Mouse (Mus musculus): ENCODE measurements around the gene Mgat5.

Mgat5 gene

DNA sequence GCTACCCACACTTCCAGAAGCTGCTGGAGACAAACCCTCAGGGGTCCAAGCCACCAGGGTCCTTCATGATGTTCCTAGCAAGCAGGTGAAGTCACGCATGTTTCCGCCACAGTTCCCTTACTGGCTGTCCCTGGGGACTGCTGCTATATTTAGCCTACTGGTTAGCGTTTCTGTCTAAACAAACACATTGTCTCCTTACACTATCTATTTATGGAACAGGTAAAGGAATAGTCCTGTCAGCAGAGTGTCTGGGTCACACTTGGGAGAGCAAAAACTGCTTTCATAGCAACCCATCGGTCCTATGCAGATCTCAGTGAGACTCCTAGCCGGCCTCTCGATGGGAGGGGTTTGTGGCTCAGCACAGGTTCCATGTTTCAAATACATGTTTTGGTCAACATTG, 306.5 kb downstream of the Mgat5 start:
- DNase-seq, result no peak

DNA sequence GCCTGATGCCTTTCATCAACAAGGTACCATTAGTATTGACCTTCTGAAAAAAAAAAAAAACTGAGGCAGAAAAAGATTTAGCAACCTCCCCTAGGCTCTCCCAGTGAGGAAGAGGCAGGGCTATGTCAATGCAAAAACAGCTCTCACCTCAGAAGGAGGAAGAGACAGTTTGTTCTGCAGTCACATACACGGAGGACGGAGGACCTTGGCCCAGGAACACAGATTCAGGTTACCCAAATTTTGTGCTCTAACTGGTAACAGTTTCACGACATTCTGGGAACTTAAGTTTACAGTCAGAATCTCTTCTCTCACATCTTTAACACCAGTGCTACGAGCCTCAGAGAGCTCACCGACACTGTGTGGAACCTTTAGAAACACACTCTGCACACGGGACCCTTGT, 307.9 kb downstream of the Mgat5 start:
- DNase-seq, result no peak

DNA sequence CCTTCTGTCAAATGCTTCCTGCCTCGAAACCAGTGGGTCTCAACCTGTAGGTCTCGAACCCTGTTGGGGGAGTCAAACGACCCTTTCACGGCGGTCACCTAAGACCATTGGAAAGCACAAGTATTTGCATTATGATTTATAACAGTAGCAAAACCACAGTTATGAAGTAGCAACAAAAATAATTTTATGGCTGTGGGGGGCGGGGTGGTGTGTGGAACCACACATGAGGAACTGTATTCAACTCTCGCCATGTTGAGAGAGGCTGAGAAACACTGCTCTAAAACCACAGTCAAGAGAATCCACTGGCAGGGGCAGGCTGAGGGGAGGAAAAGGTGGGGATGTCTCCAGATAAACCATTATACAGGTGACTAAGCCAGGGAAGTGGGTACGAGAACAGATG, 308.3 kb downstream of the Mgat5 start:
- DNase-seq, result no peak

DNA sequence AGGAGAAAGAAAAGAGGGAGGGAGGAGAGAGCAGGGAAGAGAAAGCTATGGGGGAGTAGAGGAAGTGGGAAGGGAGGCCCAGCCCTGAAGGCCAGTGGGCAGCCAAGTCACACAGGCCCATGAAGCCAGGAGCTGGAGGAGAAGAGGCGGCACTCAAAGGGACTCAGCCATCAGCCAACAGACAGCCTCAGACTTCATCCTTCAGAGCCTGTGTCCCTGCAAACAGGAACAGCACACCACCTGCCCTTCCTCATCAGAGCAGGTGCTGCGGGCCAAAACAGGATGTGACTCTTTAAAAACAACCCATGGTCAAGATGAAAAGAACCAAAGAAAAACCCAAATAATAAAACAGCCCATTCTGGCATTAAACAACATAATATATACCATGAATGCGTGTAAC, 308.8 kb downstream of the Mgat5 start:
- no peak for DNase-seq

DNA sequence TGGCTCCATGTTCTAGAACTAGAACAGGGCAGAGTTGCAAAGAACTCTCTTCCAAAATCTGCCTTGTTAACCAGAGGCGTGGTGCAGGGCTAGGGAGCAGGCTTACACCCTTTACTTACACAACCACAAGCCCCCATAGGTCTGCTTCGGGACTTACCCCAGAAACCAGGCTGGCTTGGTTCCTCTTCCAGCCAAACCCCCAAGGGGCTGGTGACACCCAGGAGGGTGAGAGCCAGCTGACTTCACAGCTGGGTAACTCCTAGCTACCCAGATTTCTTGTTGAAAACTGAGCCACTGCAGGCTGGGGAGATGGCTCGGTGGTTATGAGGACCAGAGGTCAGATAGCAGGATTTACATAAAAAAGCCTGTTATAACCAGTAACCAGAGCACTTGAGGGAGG, 309.7 kb downstream of the Mgat5 start:
- no peak for DNase-seq

DNA sequence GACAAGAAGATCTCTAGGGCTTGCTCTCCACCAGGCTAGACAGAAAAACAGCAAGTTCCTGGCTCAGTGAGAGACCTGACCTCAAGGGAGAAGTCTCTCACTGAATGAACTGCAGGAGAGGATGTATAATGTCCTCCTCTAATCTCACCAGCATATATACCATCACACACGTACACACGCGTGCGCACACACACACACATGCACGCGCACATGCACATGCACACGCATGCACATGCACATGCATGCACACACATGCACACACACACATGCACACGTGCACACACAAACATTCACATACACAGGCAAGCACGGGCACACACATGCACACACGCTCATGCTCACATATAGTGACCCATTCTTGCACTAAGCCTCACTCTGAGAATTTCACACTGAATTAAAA, 310.1 kb downstream of the Mgat5 start:
- DNase-seq, result no peak

DNA sequence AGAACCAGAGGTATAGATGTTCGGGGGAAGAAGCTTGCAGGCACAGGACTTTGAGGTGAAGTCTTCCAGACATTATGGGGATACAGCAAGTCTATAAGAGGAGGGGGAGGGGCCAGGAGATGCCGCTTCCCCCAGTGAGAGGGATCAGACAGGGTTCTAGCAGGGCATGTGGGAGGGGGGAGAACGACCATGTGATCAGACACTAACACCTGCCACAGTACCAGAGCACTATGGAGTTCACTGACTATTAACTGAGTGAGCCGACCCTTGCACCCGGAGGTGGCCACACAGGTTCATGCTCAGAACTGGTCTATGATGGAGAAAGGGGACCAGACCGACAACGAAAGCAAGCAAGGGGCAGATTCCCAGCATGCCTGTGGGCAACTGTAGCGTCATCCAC, 318.5 kb downstream of the Mgat5 start:
- no peak for DNase-seq

DNA sequence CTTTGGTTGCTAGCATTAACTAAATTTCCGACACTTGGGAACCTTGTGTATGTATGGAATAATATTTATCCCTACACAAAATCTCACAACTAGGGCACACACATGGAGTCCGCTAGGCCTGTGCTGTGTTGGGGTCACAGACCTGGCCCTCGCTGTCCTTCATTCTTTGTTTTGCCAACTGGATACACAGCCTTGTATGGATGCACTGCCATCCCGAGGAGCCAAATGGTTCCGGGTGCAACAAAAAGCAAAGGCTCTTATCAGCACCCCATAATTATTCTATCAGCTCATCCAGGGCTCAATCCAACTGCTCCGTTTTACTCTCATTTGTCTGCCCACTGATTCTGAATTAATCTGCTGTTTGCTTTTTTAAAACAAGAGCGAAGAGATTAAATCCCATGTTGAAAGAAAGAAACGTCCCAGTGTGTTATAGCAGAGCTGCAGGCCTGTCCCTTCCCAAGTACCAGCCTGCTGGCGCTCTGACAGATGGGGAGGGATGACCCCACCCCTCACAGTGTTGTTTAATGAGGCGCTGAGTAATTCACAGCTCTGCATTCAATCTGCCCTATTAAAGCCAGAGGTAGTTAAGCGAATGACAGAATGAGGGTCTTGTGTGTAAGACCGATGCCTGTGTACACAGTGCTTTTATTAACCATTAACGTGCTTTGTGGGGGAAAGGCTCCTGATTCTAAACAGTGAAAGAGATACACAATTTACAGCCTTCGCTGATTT, 326.2 kb downstream of the Mgat5 start:
- DNase-seq, result no peak

DNA sequence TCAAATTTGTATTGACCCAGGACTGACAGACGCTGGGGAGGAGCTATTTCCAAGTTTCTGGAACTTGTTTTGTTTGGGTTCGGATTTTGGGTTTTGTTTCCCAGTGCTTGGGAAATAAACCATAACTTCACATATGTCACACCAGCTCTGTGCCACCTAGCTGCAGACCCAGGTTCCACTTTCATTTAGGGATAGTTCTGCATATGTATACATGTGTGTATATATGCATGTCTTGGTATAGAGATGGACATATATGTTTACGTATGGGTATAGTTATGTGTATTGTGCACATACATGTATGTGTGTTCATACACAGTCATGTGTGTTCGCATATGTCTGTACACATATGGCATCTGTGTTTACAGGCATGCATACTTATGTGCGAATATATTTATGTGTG, 326.9 kb downstream of the Mgat5 start:
- DNase-seq, result no peak

DNA sequence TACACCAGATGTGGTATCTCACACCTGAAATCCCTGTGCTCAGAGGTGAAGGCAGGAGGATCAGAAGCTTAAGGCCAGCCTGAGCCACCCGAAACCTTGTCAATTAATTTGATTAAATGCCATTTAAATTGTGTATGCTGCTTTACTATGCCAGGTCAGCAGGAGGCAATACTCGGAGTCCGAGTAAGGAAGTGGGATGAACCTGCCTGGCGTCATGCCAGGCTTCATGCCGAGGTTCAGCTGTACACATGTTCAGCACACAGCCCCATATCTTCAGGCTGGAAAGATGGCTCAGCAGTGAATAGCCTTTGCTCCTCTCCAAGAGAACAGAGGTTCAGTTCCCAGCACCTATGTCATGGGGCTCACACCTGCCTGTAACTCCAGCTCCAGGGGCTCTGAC, 331.6 kb downstream of the Mgat5 start:
- no peak for DNase-seq

DNA sequence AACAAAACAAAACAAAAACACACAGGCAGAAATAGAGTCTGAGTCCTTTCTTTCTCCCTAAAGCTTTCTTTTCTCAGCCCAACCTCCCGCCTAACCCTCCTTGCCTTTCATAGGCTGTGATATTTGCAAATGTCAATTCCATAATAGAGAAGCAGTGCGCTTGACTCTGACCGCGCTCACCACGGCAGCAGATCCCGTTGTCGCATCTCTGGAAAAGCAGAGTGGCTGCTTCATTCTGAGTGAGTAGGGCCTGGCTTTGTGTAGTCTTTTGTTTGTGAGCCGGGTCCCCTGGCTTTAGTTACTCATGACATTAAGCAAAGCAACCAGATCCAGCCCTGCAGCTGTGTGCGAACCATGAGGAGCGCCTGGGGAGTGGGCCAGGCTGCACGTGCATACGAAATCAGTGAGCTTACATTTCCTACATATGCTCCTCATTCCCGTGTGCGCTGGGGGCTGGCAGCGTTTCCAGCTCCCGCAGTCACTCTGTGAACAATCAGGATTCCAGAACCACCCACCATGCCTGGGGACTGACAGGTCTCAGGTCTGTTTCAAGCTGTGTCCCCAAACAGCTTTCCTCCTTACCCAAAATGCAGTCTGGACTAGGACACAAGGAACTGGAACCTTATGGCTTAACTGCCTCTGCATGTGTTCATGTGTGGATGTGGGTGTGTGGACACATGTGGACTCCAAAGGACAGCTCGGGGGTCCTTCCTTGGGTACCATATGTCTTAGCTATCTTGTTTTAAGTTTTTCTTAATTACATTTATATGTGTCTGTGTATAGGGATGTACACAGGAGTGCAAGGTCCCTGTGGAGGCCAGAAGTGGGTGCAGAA, 332.6 kb downstream of the Mgat5 start:
- no peak for DNase-seq
